Mouse (Mus musculus) embryo, embryonic 10.5 days (tissue): ENCODE measurements around the gene Card6.
"Not testable (repeated sequence)": the region's sequence is repeated elsewhere in the genome, so short reads cannot be mapped to it uniquely, and the experiment has no call there.

Experiments
- DNase-seq: peaks from one replicate; pipeline ENCODE4 v3.0.0-alpha.2; 2015; ENCODE audit warnings: low spot score

Gene Card6

GRCm38 (mm10) chr15:5130887-5131668 lies 22.7 kb upstream of the Card6 start:
- not testable (repeated sequence) for DNase-seq

DNA sequence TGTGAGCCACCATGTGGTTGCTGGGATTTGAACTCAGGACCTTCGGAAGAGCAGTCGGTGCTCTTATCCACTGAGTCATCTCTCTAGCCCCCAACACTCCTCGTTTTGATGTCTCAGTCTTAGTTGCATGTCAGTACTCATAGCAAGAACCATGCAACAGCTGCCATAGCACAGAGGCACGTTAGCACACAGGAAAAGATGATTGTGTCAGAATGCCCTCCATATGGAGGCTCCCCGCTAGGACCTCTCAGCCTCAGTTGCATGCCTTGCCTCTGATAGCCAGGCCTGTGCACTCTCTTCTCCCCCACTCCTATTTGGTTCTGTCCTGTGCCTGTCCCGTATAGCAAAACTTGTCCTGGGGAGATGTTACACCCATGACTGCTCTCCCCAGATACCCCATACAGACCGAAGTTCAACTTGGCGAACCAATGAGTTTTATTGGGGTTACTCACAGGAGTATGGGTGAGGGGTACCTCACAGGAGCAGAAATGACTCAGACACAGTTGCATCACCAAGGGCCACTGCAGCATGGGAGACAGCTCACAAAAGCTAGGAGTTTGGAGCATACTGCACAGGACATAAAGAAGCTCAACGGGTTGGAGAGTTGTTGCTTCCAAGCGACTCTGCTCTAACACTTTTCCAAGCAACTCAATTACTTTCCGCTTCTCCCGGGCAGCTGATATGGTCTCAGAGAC lies 20.9 kb upstream of the Card6 start:
- DNase-seq, result no peak

DNA sequence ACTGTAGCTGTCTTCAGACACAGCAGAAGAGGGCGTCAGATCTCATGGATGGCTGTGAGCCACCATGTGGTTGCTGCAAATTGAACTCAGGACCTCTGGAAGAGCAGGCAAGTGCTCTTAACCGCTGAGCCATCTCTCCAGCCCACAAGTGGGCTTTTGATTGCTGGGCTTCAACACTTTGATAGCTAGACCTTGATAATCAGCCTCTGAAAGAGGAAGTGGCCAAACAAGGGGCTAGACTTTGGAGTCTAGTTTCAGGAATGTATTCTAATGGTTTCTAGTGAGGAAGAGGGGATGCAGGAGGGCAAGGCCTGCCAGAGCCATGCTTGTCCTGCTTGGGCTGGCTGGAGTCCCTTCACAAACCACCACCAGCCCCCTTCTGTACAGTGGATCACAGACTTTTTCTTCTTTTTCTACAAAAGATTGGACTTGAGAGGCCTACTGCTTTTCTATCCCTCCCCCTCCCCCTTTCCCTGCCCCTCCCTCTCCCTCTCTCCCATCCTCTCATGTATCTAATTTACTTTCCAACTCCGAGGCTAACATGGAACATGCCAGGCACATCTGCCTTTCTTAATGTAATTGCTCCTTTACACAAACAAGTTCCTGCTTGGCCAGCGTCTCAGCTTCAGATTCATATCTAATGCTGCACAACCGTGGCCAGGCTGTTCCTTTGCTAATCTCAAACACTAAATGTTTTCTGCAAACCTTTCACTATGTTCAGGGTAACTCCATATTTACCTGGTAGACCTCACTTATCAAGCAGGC lies 20.0 kb upstream of the Card6 start:
- no peak for DNase-seq

DNA sequence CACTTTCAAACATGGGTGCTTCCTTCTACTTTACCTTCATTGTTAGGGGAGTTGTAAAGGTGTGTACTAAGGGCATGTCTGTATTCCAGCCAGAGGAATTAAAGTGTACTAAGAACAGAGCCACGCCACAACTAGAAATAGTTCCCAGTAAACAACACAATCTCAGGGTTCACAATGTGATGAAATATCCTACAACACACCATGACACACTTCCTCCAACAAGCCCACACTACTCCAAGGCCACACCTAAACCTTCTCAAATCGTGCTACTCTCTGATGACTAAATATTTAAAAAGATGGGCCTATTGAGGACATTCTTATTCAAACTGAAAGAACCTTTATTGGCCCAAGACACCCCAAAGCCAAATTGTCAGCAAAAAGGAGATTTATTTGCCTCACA lies 19.1 kb upstream of the Card6 start:
- DNase-seq, result no peak

GRCm38 (mm10) chr15:5126456-5126855 lies 18.1 kb upstream of the Card6 start:
- no peak for DNase-seq

DNA sequence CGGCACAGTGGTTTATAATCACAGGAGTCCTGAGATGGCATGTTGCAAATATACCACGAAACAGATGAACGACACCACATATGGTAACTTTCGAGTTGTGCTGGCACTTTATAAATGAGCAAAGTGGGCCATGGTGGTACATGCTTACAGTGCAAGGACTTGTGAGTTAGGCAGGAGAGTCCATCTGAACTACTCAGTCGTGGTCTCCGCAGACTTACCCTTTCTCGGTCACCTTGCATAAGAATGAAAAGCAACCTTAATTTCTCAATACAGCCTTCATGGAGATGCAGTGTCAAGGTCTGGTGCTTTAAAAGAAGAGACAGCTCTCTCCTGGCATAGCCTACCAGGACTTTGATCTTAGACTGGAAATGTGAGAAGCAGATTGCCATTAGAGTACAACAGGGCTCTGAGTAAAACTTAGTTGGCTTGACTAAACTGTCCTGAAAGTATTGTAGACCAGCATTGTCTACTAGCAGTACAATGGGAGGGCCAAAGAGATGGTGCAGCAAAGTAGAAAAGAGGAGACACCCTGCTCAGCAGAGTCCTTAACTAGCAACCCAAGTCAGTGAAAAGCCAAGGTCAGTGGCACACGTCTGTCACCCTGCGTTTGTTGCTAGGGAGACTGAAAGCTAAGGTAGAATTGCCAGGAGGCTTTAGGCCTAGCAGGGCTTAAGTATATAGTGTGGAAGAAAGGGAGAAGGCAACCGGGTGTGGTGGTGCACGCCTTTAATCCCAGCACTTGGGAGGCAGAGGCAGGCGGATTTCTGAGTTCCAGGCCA lies 13.4 kb upstream of the Card6 start:
- DNase-seq, result no peak

DNA sequence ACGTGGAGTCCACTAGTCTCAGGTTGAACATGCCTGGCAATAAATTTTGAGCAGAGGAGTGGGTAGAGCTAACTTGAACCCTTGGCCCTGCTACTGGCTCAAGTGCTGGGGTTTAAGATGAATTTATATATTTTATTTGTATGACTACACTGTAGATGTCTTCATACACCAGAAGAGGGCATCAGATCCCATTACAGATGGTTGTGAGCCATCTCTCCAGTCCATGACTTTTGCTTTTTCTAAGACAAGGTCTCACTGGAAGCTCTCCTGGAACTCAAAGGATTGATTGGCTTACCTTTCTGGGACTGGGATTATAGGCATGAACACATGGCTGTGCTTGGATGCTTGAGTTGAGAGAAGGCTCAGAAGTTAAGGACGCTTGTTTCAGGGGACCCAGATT lies 11.4 kb upstream of the Card6 start:
- no peak for DNase-seq

DNA sequence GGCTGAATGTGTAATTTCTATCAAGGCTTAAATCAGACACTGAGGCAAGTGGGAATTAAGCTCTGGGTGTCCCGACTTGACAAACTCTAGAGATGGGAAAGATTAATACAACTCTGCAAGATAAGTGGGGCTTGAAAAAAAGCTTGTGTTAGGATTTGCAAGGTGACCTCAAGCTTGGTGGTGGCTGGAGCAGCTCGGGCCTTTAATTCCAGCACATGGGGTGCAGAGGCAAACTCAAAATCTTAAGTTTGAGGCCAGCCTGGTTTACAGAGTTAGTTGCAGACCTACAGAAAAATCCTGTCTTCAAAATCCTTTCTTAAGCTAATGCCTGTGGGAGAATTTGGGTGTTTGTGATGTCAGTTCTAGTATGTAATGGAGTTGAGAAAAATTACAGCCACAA lies 10.9 kb upstream of the Card6 start:
- no peak for DNase-seq

DNA sequence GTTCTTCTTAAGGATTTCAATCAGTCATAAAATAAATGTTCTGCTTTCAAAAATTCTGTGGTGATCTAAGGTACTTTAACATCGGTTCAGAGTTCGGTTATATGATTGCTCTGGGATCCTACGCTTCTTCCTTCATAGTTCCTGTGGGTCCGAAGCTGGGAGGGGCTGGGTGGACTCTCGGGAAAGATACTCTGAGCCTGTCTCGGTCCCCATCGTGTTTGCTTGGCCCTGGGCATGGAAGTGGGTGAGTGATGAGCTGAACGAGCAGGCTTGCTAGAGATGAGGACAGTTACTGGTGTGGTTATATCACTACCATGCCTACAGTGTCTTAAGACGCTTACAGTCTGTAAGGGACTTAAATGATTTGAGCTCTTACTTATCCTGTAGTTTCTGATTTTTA lies 10.3 kb upstream of the Card6 start:
- no peak for DNase-seq

DNA sequence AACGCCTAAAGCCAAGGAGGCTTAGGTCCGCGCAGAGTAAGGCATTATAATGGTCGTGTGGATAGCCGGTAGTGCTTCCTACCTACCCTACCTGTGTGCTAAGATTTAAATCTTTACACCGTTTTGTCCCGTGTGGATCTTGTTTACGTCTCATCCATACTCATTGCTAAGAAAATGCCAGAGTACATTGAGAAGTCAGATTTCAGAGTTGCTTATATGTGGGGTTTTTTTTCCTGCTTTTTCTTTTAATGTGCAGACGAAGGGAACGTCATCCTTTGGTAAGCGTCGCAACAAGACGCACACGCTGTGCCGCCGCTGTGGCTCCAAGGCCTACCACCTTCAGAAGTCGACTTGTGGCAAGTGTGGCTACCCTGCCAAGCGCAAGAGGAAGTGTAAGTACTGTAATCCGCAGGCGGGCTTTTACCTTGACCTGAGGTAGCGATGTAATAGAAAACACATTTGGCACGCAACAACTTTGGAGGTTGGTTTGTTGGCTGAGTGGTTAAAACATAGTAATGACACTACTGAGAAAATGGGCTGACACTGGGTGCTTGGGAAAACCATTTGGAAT lies 8.8 kb upstream of the Card6 start:
- no peak for DNase-seq

- DNase-seq, result peak; percentile 99
These were observed 8.1 kb upstream of the Card6 start, which contains the start of gene Rpl37 for GRCm38 (mm10) chr15:5116270-5117030. Rpl37 (plus strand) TSS chr15:5116645.

DNA sequence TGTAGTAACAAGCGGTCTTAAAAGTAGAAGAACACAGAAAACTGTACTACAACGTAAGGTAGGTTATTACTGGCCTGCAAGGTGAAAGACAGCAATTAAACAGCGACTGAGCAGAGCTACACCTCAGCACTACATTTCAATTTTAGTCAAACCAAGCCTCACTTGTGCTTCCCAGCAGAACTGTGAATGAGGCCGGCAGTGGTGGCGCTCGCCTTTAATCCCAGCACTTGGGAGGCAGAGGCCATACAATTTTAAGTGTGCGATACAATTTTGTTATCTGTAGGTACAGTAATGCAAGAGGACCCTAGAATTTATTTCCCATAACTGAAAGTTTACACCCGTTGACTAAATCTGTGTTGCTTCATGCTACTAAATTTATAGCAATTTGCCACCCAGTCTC lies 6.8 kb upstream of the Card6 start:
- DNase-seq, result no peak

DNA sequence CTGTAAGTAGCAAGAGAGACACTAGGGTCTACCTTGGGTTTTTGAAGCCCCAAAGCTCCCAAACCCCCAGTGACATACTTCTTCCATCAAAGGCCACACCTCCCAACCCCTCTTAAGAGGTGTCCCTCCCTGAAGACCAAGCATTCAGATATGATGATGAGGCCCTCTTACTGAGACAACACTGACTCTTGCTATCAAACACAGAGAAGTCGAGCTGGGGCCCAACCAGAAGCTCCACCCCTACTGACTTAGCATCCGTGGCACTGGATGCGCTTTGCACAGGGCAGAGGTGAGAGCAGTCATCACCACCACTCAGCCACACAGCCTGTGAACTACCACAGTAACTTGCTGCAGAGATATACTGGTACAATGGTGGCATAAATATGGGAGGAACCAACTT lies 4.3 kb upstream of the Card6 start:
- no peak for DNase-seq

DNA sequence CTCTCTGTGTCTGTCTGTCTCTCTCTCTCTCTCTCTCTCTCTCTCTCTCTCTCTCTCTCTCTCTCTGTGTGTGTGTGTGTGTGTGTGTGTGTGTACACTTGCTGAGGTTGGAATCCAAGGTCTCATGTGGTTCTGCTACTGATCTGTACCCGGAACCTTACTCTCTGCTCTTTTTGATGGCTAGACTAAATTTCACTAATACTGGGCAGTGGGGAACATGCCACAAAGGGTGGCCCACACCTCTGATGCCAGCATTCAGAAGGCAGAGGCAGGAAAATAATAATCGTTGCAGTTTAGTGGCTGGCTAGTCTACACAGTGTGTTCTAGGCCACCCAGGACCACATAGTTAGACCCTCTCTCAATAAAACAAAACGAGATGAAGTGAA lies 309 bp upstream of the Card6 start:
- no peak for DNase-seq

GRCm38 (mm10) chr15:5106293-5106692 lies 2.0 kb downstream of the Card6 start:
- DNase-seq, result peak; percentile 60

DNA sequence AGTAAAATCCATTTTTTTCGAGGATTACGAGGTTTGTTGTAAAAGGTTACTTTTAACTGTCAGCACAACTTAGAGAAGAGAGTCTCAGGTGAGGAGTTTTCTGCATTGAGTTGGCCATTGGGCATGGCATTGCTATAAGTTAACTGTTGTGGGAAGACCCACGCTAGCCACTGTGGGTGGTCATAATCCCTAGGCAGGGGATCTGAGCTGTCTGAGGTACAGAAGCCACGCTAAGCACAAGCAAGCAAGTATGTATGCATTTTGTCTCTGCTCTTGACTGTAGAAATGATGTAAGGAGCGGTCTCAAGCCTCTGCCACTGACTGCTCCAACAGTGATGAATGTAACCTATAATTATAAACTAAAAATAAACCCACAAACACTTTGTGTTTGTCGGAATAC lies 2.4 kb downstream of the Card6 start:
- no peak for DNase-seq

DNA sequence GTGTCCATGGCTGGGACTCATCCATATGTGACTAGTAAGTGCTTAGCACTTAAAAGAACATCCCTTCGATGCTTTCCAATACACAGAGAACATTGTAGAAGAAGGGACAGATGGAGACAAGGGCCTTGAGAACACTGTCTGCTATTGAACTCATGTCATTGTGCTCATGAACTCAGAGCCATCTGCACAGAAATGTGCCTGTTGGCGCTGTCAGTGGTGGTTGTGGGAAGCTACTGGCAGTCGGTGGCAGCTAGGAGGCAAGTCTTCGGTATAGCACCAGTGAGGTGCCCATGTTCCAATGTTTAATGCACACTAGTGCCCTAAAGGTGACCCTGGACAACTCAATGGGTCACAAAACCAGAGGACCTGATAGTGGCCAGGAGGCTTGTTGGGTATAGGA lies 6.0 kb downstream of the Card6 start:
- DNase-seq, result no peak

DNA sequence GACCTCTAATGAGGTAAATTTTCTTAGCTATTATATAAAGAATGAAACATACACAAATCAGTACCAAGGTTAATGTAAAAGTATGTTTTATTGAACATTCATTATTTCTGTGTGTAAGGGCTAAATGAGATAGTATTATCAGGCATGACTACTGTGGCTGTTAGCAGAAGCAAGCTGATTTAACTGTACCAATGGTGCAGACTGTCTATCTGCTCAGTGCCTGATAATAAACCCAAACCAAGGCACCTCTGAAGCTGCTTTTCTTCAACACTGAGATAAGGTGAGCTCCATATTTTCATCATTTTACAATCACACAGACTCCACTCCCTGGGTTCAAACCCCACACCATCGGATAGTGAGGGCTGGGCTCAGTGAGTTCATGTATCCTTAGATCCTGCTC lies 11.0 kb downstream of the Card6 start:
- DNase-seq, result no peak

GRCm38 (mm10) chr15:5095534-5096301 lies 12.6 kb downstream of the Card6 start:
- no peak for DNase-seq

DNA sequence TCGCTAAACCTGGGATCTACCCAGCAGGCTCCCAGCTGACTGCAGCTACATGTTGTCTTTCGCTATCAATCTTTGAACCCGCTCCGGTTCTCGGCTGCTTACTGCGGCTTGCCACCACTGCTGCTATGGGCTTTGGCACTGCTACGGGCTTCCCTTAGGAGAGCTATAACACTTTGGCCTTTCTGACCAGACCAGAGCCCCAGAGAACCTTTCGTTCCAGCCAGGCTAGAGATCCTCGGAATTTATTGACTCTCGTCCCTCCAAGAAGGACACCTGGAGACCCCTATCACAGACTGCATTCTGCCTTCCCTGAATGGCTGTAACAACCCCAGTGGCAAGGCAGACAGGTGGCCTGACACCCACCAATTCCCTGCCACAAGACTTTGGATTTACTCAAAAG lies 18.2 kb downstream of the Card6 start:
- no peak for DNase-seq
